Mouse (Mus musculus) ES-Bruce4 (cell line): ENCODE measurements around the gene Pnmal2.

ENCODE experiments used
- CTCF ChIP-seq: IDR thresholded peaks from one replicate; pipeline ENCODE4 v1.8.1; 2011; ENCODE audit warnings: low read depth, low read length
- POLR2A ChIP-seq: IDR thresholded peaks from one replicate; pipeline ENCODE4 v1.8.1; 2011; ENCODE audit warnings: low read length; ENCODE audit not compliant: insufficient read depth

DNA sequence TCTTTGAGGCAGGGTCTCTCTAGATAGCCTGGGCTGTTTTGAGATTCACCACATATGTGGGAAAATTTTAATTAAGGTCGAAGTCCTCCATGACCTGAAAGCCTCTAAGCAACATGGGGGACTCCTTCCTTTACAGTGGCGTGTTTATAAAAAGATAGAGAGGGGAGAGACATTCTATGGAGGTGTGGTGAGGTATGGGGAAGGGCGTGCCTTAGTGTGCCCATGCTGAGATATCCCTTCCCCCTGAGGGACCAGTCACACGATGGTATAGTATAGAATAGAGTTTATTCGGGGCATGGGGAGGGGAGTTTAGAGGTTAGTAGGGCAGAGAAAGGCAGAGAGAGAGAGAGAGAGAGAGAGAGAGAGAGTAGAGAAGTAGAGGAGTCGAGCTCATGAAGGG lies 33.7 kb downstream of the Pnmal2 start:
- no peak for TF ChIP-seq POLR2A
- TF ChIP-seq CTCF = no peak
